Mouse (Mus musculus) cerebellum, adult 11 months (tissue): Measurements from ENCODE around the gene Crhbp.

Source experiments
- DNase-seq: peaks from one replicate; pipeline ENCODE4 v3.0.0; 2022

The Crhbp gene

DNA sequence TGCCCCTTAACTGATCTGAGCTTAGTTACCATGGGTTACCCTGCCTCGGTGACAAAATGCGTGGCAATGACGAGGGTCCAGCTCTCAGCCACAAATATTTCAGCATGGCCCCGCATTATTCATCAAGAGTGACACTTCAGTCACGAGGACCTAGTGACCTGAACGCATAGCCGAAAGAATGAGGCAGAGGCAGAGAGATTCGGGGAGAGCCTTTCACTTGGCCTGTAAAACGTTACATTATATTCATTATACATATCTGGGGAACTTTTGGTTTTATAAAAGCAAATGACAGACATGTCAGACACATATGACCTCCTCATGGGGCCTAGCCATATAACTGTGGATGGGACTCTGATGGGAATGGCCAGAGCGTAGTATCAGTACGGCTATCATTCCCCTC lies at the start of gene Crhbp:
Gene Crhbp, minus strand, starts transcription at position 101 of the 400 bp plus-strand sequence.
- no peak for DNase-seq

DNA sequence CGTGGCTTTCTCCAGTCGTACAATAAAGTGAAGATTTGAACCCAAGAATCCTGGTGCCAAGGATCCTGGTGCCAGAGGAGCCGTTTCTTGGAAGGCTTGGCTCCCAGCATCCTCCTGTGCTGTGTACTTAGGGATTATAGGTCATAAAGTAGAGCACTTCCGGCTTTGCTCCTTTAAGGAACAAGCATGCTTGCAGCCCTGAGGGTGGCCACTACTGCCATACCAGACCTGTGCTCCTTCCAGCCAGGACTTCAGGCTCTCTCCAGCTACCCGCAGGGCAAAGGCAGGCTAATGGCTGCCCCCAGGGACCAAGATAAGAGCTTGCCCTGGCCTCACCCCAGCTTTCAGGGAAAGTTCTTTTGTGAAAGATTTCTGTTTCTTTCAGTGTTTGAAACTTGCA lies 48.6 kb upstream of the Crhbp start:
- DNase-seq, result no peak

DNA sequence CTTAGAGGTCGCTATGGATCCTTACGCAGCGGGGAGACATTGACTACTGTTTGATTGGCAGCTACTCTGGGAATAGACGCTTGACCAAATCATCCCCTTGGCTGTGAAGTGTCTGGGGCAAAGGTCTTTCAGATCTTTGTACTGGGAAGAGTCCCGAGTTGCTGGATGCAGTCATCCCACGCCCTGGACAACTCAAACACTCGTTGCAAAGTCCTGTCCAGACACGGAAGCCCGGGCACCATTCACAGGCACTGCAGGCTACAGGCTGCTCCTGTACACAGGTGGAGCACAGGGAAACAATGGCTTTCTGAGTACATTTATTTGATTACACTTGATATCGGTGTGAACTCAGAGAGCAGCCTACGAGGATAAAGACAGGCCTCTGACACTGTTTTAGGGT lies 46.6 kb upstream of the Crhbp start:
- DNase-seq, result no peak

DNA sequence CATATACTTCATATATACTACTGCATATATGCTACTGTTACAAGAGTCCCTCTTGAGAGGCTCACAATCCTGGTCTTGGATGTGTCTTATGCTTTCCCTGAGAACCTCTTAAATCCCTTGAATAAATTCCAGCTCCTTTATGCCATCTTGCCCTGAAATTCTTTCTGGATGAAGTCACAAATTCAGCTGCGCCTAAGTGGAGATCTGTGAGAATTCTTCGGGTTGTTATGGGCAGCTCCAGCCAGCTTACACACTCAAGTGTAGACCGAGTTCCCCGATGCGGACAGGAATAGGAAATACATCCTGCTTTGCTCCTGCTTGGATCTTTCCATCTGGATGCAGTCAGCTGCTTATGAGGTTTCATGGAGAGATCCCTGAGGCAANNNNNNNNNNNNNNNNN lies 39.9 kb upstream of the Crhbp start:
- no peak for DNase-seq

DNA sequence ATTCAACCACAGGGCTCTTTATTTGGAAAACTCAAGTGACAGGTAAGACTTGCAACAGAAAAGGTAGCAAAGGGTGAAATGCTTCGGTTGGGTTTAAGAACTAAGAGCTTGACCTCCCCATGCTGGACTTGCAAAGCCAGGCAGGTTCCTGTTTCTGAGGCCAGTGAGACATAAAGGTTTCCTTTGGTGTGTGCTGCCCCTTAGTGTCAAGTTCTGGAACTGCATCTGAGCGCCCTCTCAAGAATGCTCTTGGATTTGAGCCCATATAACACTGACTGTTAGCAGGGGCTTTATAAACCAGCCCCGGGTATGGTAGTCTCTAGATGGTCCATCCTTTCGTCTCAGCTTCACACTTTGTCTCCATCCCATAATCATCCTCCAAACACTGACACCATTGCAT lies 36.7 kb upstream of the Crhbp start:
- peak; percentile 29 for DNase-seq

DNA sequence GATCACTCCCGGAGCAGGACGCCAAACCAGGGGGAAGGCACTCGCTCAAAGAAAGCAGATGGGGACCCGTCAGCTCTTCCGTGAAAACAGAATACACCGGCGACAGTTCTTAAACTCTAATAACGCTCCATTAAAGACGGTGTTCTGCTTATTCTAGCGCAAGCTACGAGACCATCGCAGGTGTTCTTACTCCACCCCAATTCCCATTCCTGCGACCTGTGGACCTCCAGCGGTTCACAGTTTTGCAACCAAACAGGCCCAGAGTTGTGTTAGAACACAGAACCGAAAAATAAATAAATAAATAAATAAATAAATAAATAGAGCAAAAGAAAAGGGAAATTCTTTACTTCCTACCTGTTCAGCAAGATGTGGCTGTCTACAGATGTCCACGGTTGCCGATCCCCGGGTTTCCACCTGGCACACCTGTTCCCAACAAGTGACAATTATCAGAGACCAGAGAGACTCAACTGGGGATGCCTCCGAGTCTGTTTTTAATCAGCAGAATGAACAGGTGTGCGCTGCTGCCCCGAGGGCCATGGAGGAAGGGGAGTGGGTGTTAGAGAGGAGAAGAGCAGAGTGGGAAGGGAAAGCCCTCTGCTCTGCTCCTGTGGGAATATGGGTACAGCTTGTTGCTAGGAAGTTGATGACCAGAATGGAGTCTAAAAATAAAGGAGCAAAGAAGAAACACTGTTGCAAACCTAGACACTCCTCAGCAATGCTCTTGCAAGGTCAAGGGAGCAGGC lies 34.1 kb upstream of the Crhbp start, which contains the start of gene S100z:
Gene S100z, minus strand, starts transcription at position 51 of the 743 bp plus-strand sequence.
- DNase-seq, result no peak

DNA sequence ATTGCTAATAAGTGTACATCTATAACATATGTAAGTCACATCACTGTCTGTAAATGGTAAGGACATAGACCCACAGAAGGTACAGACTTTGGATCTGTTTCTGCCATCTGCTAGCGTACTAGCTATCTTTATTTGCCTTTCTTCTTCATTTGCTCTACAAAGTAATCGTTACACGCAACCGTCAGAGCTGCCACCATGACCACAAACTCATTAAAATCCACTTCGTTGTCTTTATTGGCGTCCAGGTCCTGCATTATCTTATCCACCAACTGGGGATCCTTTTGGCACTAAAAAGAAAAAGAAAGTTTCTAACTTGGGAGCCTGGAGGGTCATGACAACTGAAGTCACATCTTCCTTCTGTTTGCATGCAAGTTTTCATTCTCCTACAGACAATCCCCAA lies 32.4 kb upstream of the Crhbp start:
- DNase-seq, result no peak

DNA sequence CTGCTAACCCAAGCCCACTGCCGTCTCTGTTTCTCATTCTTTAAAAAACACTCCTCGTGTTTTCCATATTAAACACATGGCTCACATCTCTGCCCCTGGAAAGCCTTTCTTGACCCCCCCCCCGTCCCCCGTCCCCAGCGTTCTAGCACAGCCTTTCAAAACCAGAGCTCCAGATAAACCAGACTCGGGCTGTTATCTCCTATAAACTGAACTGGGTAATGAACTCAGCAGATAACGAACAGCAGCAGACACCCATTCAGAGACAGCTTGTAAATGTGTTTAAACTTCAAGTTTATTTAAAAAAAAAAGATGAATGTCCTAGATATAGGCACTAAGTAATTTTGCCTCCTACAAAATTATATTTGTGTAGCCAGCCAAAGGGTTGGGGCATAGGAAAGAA lies 30.4 kb upstream of the Crhbp start:
- no peak for DNase-seq

DNA sequence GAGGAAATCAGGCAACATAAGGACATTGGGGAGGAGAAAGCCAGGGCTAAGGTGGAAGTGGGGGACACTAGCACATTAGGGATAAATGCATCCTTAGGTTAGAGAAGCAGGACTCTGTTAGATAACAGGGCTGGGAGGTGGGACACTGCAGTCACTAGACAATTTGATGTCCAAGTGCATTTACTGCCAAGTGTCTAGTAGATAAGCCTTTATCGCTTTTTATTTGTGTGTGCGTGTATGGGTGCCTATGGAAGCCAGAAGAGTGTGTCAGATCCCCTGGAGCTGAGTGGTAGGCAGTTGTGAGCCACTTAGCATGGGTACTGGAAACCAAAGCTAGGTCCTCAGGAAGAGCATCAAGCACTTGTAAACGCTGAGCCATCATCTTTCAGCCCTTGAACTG lies 29.6 kb upstream of the Crhbp start:
- no peak for DNase-seq

DNA sequence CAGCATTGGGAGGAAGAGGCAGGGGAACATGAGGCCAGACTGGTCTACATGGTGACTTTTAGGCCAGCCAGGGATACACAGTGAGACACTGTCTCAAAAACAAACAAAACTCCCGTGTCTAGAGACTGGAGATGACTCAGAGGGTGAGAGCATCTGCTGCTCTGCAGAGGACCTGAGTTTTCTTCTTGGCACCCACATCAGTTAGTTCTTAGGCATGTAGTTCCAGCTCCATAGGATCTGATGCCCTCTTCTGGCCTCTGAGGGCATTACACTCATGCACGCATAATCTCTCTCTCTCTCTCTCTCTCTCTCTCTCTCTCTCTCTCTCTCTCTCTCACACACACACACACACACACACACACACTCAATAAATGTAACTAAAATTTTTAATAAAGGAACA lies 26.2 kb upstream of the Crhbp start:
- DNase-seq, result no peak

DNA sequence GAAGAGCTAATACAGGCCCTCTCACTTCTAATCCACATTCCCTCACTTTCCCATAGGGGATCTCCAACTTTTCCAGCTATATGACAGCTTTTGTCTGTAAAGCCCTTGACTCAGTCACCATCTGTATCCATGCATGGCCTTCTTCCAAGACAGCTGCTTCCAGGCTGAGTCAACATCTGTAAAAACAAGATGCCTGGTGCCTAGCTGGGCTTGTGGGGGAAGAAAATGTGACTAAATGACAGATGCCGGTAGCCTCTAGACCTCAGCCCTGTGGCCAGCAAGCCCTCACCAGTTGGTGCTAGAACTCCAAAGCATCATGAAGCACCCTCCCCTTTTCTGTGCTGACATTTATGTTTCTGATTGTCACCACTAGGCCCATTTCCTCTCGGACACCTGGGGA lies 6.8 kb upstream of the Crhbp start:
- DNase-seq, result no peak

DNA sequence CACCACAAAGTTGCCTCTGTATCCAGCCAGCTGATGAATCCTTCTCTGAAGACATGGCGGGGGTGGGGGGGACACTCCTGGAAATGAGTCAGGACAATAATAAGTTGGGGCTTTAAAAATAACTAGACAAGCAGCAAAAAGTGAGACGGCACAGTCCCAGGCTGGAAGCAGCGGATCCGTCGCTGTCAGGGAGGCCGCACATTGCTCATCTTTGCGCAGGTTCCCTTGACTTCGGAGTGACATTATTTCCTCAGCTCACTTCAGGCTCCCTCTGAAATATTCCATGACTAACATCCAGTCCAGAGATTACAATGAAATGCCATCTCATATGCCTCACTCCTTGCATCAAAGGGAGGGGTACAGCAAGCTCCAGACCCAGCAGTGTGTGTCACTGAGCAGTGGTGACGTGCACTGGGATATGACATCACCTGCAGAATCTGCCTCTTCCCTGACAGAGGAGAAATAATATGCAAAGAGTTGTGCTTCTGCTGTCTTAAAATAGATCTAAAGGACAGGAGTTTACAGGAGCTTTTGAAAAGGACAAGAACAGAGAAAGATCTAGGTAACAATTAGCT lies 6.0 kb upstream of the Crhbp start:
- no peak for DNase-seq

DNA sequence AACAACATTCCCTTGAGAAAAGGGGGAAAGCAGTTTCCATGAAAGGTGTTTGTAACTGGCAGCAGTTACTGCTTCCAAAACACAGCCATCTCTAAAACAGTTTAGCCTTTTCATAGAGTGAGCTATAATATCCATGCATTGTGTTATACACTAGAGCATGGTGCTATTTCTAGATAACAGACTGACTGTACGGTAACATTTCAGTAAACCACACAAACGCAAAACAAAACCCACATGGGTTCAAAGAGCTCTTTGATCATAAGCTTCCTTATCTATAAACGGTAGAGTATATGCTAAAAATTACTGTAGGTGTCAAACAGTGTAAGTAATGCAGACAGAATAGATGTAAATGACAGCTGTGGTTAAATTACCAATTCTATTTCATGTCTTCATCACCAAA lies 5.0 kb upstream of the Crhbp start:
- DNase-seq, result no peak

DNA sequence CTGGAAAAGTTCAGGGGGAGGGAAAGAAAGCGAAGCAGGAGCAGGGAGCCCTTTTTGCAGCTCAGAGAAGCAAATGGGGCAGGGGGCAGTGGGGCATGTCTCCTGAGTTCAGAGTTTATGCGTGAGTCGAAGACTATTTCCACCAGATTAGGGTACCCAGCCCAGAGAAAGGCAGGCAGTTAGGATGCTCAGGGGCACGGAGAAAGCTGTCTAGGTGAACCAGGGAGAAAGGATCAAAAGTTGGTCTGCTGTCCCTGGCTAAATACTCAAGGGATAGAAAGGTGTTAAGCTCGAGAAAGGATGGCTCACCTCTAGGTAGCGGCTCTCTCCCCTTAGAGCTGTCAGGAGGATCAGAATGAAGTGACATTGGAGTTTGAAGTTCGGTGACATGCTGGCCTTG lies 433 bp downstream of the Crhbp start:
- no peak for DNase-seq

DNA sequence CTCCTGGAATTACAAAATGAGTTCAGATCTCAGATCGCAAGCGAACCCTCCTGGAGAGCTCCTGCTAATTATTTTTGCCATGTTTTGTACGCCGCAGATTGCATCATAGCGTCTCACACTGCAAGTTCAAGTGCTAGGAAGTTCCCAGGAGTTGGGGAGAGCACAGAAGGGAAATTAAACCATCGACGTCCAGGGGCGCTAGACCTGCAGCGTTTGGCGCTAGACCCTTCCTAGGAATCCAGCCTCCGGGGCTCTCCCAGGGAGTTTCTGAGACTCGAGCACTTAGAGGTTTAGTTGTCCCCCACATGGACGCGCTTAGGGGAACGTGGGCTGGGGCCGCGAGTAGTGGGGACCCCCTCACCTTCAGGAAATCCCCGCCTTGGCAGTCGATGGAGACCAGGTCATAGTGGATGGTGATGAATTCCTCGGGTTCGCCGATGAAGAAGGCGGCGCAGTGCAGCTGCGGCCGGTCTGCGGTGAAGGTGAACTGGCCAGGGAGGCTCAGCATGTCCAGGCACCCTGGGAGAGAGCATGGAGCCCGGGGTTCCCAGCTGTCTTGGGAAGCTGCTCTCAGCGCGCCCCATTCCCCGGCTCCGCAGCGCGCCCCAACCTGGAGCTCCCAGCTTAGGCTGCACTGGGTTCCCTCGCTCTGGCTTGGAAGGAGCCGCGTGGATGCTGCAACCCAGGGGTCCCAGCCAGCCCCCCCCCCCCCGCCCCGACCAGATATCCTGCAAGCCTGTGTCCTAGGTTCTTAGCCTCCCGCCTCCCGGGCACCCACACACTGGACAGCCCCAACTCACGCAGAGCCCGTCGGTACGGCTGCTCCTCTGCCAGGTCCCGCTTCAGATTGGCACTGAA lies 1.1 kb downstream of the Crhbp start:
- DNase-seq, result no peak

DNA sequence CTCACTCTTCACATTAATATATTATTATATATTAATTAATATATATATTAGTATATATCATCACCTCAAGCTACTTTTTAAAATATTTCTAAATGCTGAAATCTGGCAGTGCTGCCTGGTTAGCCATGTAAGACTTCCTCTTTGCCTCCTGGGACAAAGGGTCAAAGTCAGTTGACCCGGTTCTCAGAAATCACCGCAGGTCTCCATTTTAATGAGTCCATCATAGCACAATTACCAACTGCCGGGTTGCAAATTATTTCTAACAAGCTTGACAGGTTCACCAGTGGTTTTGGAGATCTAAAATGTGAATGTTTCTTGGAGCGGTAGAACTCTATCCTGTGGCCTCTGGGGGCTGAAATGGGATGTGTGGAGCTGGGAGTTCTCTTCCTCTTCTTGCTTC lies 1.8 kb downstream of the Crhbp start:
- DNase-seq, result no peak

DNA sequence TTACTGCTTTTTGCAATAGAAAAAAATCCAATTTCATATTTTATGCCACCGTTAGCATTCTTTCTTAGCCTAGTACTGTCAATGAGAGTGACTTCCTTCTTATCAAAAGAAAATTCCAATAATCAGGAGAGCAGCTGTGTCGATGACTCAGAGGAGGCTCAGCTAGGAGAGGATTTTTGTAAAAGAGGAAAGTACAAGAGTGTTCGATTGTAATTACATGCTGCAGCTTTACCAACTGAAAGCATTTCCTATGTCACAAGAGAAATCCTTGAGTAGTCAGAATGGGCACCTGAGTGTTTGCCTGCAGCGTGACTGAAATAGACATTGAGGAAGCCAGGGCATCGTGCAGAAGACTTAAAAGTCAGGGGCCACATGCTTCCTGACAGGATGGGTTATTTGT lies 5.2 kb downstream of the Crhbp start:
- DNase-seq, result no peak

DNA sequence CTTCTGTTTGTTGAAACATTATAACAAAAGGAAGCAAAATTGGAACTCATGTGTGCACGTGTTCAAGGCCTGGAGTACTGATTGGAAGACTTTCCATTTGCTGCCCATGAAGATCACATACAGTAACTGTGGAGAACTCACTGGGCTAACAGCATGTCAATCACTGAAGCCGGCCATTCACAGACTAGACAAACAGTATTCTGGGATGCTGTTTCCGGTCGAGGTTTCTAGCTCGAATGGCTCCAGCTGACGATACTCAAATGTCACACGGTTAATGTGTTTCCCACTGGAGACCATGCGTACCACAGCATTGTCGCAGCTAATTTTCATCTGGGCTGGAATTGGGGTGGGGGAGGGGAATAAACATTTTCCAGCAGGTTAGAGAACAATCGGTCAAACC lies 13.0 kb downstream of the Crhbp start:
- no peak for DNase-seq

DNA sequence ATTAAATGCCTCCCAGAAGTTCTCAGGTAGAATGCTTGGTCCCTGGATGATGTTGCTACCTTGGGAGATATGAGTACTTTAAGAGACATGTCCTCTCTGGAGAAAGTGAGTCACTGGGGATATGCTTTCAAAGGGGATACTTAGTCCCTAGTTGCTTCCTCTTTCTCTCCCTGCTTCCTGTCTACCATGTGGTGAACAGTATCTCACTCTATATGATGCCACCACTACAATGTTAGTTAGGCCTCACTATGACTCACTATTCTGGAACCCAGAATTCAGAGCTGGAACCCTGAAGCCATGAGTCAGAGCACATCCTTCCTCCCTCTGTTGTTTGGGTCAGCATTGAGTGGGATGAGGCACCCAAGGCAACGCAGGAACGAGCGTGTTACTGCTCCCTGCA lies 17.2 kb downstream of the Crhbp start:
- no peak for DNase-seq

DNA sequence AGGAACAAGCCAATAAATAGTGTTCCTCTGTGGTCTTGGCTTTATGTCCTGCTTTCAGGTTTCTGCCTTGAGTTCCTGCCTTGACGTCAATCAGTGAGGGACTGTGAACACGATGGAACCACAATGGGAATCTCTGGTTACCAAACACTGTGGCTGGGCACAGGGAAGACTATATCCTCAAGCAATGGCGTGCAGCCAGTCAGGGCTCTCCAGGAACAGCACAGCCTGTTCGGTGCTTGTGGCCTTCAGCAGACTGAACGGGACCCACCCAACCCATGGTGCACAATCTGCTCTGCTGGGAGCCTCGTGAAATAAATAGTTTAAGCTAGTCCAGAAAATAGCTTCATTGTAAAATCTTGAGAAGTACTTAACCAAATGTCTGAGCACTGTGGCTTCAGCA lies 18.3 kb downstream of the Crhbp start:
- no peak for DNase-seq

DNA sequence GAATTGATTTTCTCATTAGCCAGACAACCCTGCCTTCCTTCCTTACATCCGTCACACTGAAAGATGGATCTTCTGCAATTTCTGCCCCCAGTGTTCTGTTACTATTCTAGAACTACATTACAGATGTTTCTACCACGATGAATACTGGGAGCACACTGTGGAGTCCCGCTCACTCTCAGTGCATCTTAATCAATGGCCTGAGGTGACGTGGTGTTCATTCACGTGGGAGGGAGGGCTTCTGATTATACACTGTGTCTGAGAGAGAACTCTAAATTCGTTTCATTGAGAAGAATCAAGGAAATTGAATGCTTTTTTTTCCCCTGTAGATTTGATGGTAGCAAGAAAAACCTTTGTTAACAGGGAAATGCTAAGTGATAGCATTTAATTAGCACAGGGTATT lies 19.2 kb downstream of the Crhbp start:
- DNase-seq, result no peak

DNA sequence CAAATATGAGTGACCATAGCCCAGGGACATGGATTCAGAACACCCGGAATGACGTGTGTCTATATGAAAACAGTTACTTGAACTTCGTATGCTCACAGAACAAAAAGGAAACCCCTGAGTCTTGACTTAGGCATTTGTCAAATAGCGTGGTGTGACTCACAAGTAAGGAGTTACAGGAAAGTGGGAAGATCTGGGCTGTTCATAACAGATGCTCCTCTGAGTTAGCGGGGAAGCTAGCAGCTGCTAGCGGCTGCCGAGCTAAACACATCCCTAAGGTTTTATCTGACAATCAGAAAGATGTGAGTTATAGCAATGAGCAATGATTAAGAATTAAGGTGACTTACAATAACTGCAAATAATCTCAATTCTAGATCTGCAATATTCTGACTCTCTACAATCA lies 19.8 kb downstream of the Crhbp start:
- no peak for DNase-seq

DNA sequence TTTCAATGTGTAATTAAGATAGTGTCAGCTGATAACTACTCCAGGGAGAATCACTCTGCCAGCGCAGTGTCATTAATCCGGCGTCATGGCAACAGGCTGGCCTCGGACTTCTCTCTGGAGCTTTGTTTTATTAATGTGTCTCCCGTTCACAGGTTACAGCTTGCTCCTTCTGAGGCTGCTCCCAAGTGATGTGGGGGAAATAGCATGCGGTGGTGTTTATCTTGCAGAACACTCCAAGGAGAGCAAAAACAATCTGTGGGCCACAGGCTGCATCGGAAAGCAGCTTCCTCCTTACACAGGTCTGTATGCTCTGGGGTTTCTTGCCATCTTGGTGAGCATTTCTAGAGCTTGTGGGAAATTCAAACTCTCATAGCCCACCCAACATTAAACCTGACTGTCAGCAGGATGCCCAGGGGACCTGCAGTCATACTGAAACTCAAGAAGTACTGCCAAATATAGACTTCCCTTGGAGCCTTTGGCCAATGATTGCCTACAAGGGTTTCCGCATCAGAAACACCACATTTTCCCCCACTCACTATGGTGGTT lies 25.4 kb downstream of the Crhbp start:
- no peak for DNase-seq
